Mouse (Mus musculus): ENCODE data around the gene Cysltr1.

- TF ChIP-seq POLR2A (IDR thresholded peaks at IDR 0.05; ENCODE audit: insufficient read depth, low read depth, low read length) (no peak), CTCF (IDR thresholded peaks at IDR 0.05) (no peak)
Observed at GRCm38 (mm10) chrX:106593914-106594313, 9.6 kb downstream of the Cysltr1 start.
